Mouse (Mus musculus): ENCODE data around the gene Stx2. TPM values are rescaled to one million over a fixed set of nuclear protein-coding genes. Genes with fewer than 3 reads are reported as not detected.
A peak's percentile ranks its signal among the peaks of the same experiment; 100 is the strongest.

Gene Stx2
- polyA plus RNA-seq, 1 experiment = 18.3 TPM

DNA sequence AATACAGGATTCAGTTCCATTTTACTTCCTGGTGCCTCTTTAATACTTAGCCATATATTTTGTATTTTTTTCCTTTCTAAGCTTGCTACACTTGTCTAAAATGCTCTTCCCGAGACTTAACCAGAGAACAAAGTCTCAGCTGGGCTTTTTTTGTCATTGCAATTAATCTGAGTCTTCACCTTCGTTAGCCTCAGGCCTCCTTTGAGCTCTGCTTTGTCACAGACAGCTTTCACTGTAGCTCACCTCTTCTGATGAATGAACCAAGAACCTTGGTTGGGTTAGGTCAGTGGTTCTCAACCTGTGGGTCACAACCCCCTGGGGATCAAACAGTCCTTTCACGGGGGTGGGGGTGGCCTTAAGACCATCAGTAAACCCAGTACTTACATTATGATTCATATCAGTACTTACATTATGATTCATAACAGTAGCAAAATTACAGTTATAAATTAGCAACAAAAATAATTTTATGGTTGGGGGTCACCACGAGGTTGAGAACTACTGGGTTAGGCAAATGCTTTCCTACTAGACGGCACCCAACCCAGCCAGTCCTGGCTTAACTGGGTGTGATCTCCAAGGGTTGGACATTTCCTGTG is 20.9 kb upstream of the Stx2 start:
- no peak for TF ChIP-seq TAL1 (IDR thresholded peaks at IDR 0.05; ENCODE audit: low read length)
- no peak for TF ChIP-seq GATA1 (IDR thresholded peaks at IDR 0.05; ENCODE audit: low read length)
- no peak overlapping the region for H3K4me3 ChIP-seq (replicated peaks)
- H3K4me1 ChIP-seq (ENCODE audit: control insufficient read depth) = peaks cover 6% of the 10 kb centered on the region
- peaks cover 29% of the 10 kb centered on the region for H3K36me3 ChIP-seq (ENCODE audit: control insufficient read depth)
- H3K9me3 ChIP-seq (ENCODE audit: control insufficient read depth, low read length) = peaks cover 3% of the 10 kb centered on the region
- H3K27me3 ChIP-seq (ENCODE audit: control insufficient read depth) = no peaks in the 10 kb centered on the region

DNA sequence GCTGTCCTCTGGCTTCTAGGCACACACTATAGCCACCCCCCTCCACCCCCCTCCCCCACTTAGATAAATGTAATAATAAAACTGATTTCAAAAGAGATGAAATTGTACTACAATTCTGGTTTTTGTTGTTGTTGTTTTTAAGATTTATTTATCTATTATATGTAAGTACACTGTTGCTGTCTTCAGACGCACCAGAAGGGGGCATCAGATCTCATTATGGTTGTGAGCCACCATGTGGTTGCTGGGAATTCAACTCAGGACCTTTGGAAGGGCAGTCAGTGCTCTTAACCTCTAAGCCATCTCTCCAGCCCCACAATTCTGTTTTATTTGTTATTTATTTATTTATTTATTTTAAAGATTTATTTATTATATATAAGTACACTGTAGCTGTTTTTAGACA is 18.3 kb upstream of the Stx2 start:
- H3K4me1 ChIP-seq (ENCODE audit: control insufficient read depth) = peaks cover 13% of the 10 kb centered on the region
- H3K36me3 ChIP-seq (ENCODE audit: control insufficient read depth) = peaks cover 55% of the 10 kb centered on the region
- H3K27me3 ChIP-seq (ENCODE audit: control insufficient read depth) = no peaks in the 10 kb centered on the region
- H3K4me3 ChIP-seq (replicated peaks) = no peak overlapping the region
- TF ChIP-seq GATA1 (IDR thresholded peaks at IDR 0.05; ENCODE audit: low read length) (no peak), TAL1 (IDR thresholded peaks at IDR 0.05; ENCODE audit: low read length) (no peak)
- no peaks in the 10 kb centered on the region for H3K9me3 ChIP-seq (ENCODE audit: control insufficient read depth, low read length)

DNA sequence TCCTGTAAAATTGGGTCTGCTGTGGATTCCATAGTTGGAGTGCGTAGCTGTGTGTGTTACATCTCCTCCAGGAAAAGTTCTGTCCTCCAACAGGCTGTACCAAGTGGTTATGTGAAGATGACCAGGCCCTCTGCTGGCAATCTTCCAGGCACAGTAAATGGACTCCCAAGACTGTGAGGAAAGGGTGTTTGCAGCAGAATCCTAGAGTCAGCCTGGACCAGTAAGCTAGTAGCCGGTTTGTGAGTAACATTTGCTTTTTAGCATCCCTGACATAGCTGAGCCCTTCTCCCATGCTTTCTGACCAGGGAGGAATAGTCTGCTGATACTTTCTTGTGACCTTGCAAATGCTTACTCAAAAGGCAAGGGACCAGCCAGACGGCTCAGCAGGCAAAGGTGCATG is 17.8 kb upstream of the Stx2 start:
- Histone ChIP-seq H3K9me3 (ENCODE audit: control insufficient read depth, low read length) (no peaks in the 10 kb centered on the region), H3K4me3 (replicated peaks) (no peak overlapping the region), H3K27me3 (ENCODE audit: control insufficient read depth) (no peaks in the 10 kb centered on the region), H3K36me3 (ENCODE audit: control insufficient read depth) (peaks cover 59% of the 10 kb centered on the region), H3K4me1 (ENCODE audit: control insufficient read depth) (peaks cover 16% of the 10 kb centered on the region)
- TF ChIP-seq GATA1 (IDR thresholded peaks at IDR 0.05; ENCODE audit: low read length) = no peak
- no peak for TF ChIP-seq TAL1 (IDR thresholded peaks at IDR 0.05; ENCODE audit: low read length)

DNA sequence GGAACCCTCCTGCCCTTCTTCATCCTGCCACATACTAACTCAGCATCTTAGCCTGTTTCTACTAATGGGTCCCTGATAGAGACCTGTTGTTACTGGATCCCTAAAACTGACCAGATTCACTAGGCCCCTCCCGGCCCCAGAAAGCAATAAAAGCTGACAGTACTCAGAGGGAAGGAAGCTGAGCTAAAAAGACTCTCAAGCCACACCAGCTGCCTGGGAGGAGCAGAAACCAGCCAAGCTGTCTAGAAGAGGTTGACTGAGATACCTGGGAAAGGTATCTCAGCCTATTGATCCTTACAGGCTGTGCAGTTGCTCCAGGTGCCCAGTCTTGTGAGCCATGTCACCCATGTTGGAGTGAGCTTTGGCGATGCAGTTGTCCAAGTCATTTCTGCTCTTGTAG is 17.4 kb upstream of the Stx2 start:
- TF ChIP-seq GATA1 (IDR thresholded peaks at IDR 0.05; ENCODE audit: low read length) (no peak), TAL1 (IDR thresholded peaks at IDR 0.05; ENCODE audit: low read length) (no peak)
- H3K36me3 ChIP-seq (ENCODE audit: control insufficient read depth) = peaks cover 64% of the 10 kb centered on the region
- H3K9me3 ChIP-seq (ENCODE audit: control insufficient read depth, low read length) = no peaks in the 10 kb centered on the region
- peaks cover 16% of the 10 kb centered on the region for H3K4me1 ChIP-seq (ENCODE audit: control insufficient read depth)
- no peaks in the 10 kb centered on the region for H3K27me3 ChIP-seq (ENCODE audit: control insufficient read depth)
- no peak overlapping the region for H3K4me3 ChIP-seq (replicated peaks)

DNA sequence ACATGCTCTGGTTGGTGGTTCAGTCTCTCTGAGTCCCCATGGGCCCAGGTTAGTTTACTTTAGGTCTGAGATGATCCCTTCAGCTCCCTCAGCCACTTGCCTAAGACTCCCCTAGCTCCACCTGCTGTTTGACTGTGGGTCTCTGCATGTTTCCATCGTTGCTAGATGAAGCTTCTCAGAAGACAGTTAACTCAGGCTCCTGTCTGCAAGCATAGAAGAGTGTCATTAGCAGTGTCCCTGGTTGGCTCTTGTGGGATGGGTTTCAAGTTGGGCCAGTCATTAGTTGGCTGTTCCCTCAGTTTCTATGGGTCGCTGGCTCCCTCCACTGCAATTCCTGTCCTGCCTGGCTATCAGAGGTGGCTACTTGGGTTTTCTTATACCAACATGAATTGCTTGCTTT is 16.7 kb upstream of the Stx2 start:
- Histone ChIP-seq H3K27me3 (ENCODE audit: control insufficient read depth) (no peaks in the 10 kb centered on the region), H3K36me3 (ENCODE audit: control insufficient read depth) (peaks cover 68% of the 10 kb centered on the region), H3K9me3 (ENCODE audit: control insufficient read depth, low read length) (no peaks in the 10 kb centered on the region; the same call in 1 of the 2 replicates), H3K4me3 (replicated peaks) (no peak overlapping the region), H3K4me1 (ENCODE audit: control insufficient read depth) (peaks cover 16% of the 10 kb centered on the region)
- TF ChIP-seq GATA1 (IDR thresholded peaks at IDR 0.05; ENCODE audit: low read length) (no peak), TAL1 (IDR thresholded peaks at IDR 0.05; ENCODE audit: low read length) (no peak)

DNA sequence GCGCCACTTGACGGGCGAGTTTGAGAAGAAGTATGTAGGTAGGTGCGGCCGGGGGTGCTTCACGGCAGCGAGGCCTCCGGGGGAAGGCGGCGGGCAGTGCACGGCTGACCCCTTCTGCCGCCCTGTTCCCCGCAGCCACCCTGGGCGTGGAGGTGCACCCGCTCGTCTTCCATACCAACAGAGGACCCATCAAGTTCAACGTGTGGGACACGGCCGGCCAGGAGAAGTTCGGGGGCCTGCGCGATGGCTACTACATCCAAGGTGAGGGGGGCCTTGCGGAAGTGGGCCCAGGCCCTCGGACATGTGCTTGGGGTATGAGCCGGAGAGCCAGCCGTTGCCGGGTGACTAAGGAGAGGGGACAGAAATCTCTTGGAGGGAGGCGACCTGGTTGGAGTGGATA is 12.4 kb upstream of the Stx2 start:
- Histone ChIP-seq H3K4me1 (ENCODE audit: control insufficient read depth) (peaks cover 44% of the 10 kb centered on the region), H3K36me3 (ENCODE audit: control insufficient read depth) (peaks cover 59% of the 10 kb centered on the region), H3K9me3 (ENCODE audit: control insufficient read depth, low read length) (no peaks in the 10 kb centered on the region; the same call in 1 of the 2 replicates), H3K27me3 (ENCODE audit: control insufficient read depth) (no peaks in the 10 kb centered on the region), H3K4me3 (replicated peaks) (peak overlapping the region; percentile 95)
- TF ChIP-seq TAL1 (IDR thresholded peaks at IDR 0.05; ENCODE audit: low read length) (no peak), GATA1 (IDR thresholded peaks at IDR 0.05; ENCODE audit: low read length) (no peak)

DNA sequence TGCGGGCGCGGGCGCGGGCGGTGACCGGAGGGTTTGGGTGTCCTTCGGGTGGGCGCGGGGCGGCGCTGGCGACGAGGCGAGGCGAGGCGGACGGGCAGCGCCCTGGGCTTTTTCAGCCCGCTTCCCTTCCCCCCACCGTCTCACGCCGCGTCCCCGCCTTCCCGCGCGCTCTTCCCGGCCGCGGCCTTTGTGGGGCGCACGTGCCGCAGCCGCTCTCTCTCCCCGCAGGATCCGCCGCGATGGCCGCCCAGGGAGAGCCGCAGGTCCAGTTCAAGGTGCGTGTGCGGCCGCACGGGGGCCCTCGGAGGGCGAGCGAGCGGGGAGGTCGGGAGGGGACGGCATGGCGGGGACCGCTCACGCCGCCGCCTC is 11.9 kb upstream of the Stx2 start:
- peak overlapping the region; percentile 95 for H3K4me3 ChIP-seq (replicated peaks)
- no peak for TF ChIP-seq GATA1 (IDR thresholded peaks at IDR 0.05; ENCODE audit: low read length)
- no peak for TF ChIP-seq TAL1 (IDR thresholded peaks at IDR 0.05; ENCODE audit: low read length)
- H3K9me3 ChIP-seq (ENCODE audit: control insufficient read depth, low read length) = no peaks in the 10 kb centered on the region; the same call in 1 of the 2 replicates
- H3K27me3 ChIP-seq (ENCODE audit: control insufficient read depth) = no peaks in the 10 kb centered on the region
- H3K36me3 ChIP-seq (ENCODE audit: control insufficient read depth) = peaks cover 54% of the 10 kb centered on the region
- peaks cover 42% of the 10 kb centered on the region for H3K4me1 ChIP-seq (ENCODE audit: control insufficient read depth)

DNA sequence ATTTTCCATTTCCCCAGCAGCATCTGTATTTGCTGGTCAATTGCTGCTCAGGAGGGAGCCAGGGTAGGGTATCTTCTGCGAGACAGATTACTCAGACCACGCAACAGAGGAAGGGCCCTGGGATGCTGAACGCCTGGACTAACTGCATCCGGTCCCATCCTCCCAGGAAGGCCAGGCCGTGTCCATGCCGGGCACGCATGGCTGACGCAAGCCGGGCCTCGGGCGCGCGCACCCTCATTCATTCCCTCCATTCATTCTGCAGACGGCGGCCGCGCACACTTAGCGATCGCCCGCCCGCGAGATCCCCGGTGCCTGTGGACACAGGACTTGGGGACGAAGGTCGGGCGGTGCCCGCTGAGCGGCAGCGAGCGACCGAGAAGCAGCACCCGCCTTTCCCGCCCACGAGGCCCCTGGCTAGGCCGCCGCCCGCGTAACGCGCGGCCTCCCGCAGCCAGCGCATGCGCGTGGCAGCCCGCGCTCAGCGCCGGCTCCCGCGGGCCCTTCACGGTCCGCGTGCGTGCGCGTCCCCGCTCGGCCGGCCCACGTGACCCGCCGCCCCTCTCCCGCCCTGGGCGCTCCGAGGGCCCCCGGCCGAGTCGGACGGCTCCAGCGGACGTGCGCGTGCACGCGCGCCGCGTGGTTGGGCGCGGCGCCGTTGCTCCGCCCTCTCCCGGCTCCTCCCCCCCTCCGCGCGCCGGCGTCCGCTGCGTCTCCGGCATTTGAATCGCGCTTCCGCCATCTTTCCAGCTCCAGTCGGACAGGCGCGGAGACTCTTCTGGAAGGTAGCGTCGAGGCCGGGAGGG is 11.3 kb upstream of the Stx2 start, which contains the start of gene Ran:
Gene Ran (plus strand): TSS at position 573 of the 803 bp plus-strand sequence.
- H3K27me3 ChIP-seq (ENCODE audit: control insufficient read depth) = no peaks in the 10 kb centered on the region
- TF ChIP-seq TAL1 (IDR thresholded peaks at IDR 0.05; ENCODE audit: low read length) = no peak
- no peak for TF ChIP-seq GATA1 (IDR thresholded peaks at IDR 0.05; ENCODE audit: low read length)
- H3K4me3 ChIP-seq (replicated peaks) = peak within 1 kb of the TSS; percentile 95
- H3K36me3 ChIP-seq (ENCODE audit: control insufficient read depth) = peaks cover 48% of the 10 kb centered on the region
- peaks cover 39% of the 10 kb centered on the region for H3K4me1 ChIP-seq (ENCODE audit: control insufficient read depth)
- no peaks in the 10 kb centered on the region; the same call in 1 of the 2 replicates for H3K9me3 ChIP-seq (ENCODE audit: control insufficient read depth, low read length)

DNA sequence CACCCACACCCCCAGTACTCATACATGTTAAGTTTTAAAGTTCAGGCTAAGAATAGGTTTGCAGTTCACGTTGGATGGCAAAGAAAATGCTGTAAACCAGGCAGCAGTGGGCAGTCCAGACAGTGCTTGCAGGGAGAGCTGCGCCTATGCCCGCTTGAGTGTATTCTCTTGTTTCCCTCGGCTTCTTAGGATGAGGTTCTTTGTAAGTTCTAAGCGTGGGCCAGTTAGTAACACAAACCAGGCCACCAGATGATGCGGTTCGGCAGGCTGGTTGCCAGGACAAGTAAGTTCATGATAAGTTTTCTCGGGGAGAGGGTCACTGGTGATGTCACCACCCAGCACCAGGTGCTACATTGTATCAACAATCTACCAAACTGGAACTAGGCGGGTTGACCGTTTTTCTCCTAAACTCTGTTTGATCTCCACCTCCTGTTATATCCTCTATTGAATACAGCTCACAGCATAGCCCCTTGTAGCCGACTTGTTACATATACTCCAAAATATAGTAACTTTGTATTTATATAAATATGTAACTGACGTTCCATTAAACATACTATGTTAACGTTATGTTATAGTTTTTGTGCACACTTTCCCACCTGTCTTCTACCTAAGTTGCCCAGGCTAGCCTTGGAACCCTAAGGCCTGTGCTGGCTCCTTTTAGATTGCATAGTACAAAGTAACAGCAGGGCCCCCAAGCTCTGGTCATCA is 10.6 kb upstream of the Stx2 start:
- TF ChIP-seq GATA1 (IDR thresholded peaks at IDR 0.05; ENCODE audit: low read length) (no peak), TAL1 (IDR thresholded peaks at IDR 0.05; ENCODE audit: low read length) (no peak)
- no peaks in the 10 kb centered on the region for H3K27me3 ChIP-seq (ENCODE audit: control insufficient read depth)
- peak overlapping the region; percentile 95 for H3K4me3 ChIP-seq (replicated peaks)
- peaks cover 41% of the 10 kb centered on the region for H3K36me3 ChIP-seq (ENCODE audit: control insufficient read depth)
- H3K4me1 ChIP-seq (ENCODE audit: control insufficient read depth) = peaks cover 39% of the 10 kb centered on the region
- no peaks in the 10 kb centered on the region; the same call in 1 of the 2 replicates for H3K9me3 ChIP-seq (ENCODE audit: control insufficient read depth, low read length)

Data from erythroblast, embryonic 14.5 days (primary cell).